Mouse (Mus musculus): ENCODE data around the gene Usp49.

The Usp49 gene

GRCm38 (mm10) chr17:47694503-47695336 is 64.2 kb downstream of the Usp49 start, which contains the start of gene Prickle4:
Prickle4 (minus strand) TSS chr17:47694736.
- DNase-seq: peak; percentile 90 to 97

GRCm38 (mm10) chr17:47695337-47695710 is 64.8 kb downstream of the Usp49 start:
- DNase-seq: no peak

GRCm38 (mm10) chr17:47698156-47698555 is 67.7 kb downstream of the Usp49 start:
- DNase-seq: no peak

- DNase-seq: no peak
Measured at GRCm38 (mm10) chr17:47699055-47699454, 68.6 kb downstream of the Usp49 start.

- DNase-seq: no peak
Measured at GRCm38 (mm10) chr17:47701793-47702192, 71.3 kb downstream of the Usp49 start.

- no peak for DNase-seq
Measured at GRCm38 (mm10) chr17:47702548-47703345, 72.3 kb downstream of the Usp49 start.

- no peak for DNase-seq
Measured at GRCm38 (mm10) chr17:47703556-47703955, 73.1 kb downstream of the Usp49 start.

- no peak for DNase-seq
Measured at GRCm38 (mm10) chr17:47704692-47705091, 74.2 kb downstream of the Usp49 start.

GRCm38 (mm10) chr17:47706196-47706595 is 75.7 kb downstream of the Usp49 start:
- DNase-seq: no peak

- no peak for DNase-seq
Measured at GRCm38 (mm10) chr17:47707961-47708360, 77.5 kb downstream of the Usp49 start.

GRCm38 (mm10) chr17:47708972-47709371 is 78.5 kb downstream of the Usp49 start:
- no peak for DNase-seq

- no peak for DNase-seq
Measured at GRCm38 (mm10) chr17:47710036-47710435, 79.5 kb downstream of the Usp49 start.

GRCm38 (mm10) chr17:47711883-47712282 is 81.4 kb downstream of the Usp49 start:
- DNase-seq: no peak

GRCm38 (mm10) chr17:47712889-47713571 is 82.5 kb downstream of the Usp49 start:
- DNase-seq: no peak

GRCm38 (mm10) chr17:47715037-47715436 is 84.5 kb downstream of the Usp49 start:
- DNase-seq: no peak

- no peak for DNase-seq
Measured at GRCm38 (mm10) chr17:47721183-47721582, 90.7 kb downstream of the Usp49 start.

- no peak for DNase-seq
Measured at GRCm38 (mm10) chr17:47726566-47726965, 96.1 kb downstream of the Usp49 start, which contains the start of gene Pgc. Pgc (plus strand) TSS chr17:47726842.

GRCm38 (mm10) chr17:47730633-47731575 is 100.4 kb downstream of the Usp49 start:
- no peak for DNase-seq

GRCm38 (mm10) chr17:47735553-47736100 is 105.1 kb downstream of the Usp49 start:
- DNase-seq: no peak
